Mouse (Mus musculus): ENCODE data around the gene Cdip1. TPM values are rescaled to one million over a fixed set of nuclear protein-coding genes. Genes with fewer than 3 reads are reported as not detected.
"Not testable (repeated sequence)": the region's sequence is repeated elsewhere in the genome, so short reads cannot be mapped to it uniquely, and the experiment has no call there.

The Cdip1 gene
- 95.4 and 100 TPM in 2 replicates for polyA plus RNA-seq (2016; fragmentation: Nextera tagmentation; extraction: Ambion mirVana)

- Histone ChIP-seq H3K27ac (replicated peaks) (peak within 1 kb of the TSS; percentile 98), H3K27me3 (no peaks in the 10 kb centered on the region), H3K36me3 (no peaks in the 10 kb centered on the region), H3K4me1 (peaks cover 31% of the 10 kb centered on the region), H3K9ac (replicated peaks) (peak within 1 kb of the TSS; percentile 89), H3K4me2 (replicated peaks) (peak within 1 kb of the TSS; percentile 90), H3K4me3 (peak within 1 kb of the TSS; percentile 86), H3K9me3 (no peaks in the 10 kb centered on the region)
- ATAC-seq (ENCODE audit: low FRiP score, low read depth) = peak; percentile 98
- WGBS = under 1% methylated on average over 51 of the region's 51 CpGs
These were observed at the start of gene Cdip1 for GRCm38 (mm10) chr16:4789810-4790559. TSS of gene Cdip1 (minus strand) at chr16:4790292.

DNA sequence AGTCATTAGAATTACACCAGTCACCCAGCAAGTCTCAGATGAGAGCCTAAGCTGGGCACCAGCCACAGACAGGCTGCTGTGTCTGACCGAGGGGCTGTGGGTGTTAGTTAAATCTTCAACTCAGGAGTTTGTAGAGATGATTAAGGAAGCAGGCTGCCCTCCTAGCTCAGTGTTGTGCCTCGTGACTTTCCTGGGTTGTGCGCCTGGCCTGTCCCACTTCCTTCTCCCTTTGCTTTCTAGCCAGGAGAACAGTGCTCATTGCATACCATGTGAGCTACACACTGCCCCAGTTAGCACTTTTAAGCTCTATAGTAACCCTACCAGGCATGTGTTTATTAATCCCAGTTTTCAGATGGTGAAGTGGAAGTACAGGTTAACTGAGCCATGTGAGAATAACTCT, 49.5 kb upstream of the Cdip1 start:
- Histone ChIP-seq H3K27me3 (no peaks in the 10 kb centered on the region), H3K27ac (replicated peaks) (no peak overlapping the region), H3K9me3 (no peaks in the 10 kb centered on the region), H3K4me1 (no peaks in the 10 kb centered on the region), H3K4me3 (no peak overlapping the region), H3K4me2 (replicated peaks) (no peak overlapping the region), H3K9ac (replicated peaks) (no peak overlapping the region), H3K36me3 (no peaks in the 10 kb centered on the region)
- ATAC-seq (ENCODE audit: low FRiP score, low read depth) = no peak
- WGBS = 81% methylated on average over 3 of the region's 3 CpGs

- WGBS = 82% methylated on average over 3 of the region's 3 CpGs
- no peak overlapping the region for H3K4me3 ChIP-seq
These were observed 47.5 kb upstream of the Cdip1 start for GRCm38 (mm10) chr16:4837631-4838030.

GRCm38 (mm10) chr16:4835191-4835590, 45.1 kb upstream of the Cdip1 start, which contains the start of gene 4930562C15Rik:
TSS of gene 4930562C15Rik (plus strand) at chr16:4835416.
- H3K27me3 ChIP-seq = no peaks in the 10 kb centered on the region
- WGBS = 85% methylated on average over 3 of the region's 3 CpGs
- no peak within 1 kb of the TSS for H3K27ac ChIP-seq (replicated peaks)
- no peak for ATAC-seq (ENCODE audit: low FRiP score, low read depth)
- no peaks in the 10 kb centered on the region for H3K4me1 ChIP-seq
- H3K36me3 ChIP-seq = no peaks in the 10 kb centered on the region
- H3K9me3 ChIP-seq = no peaks in the 10 kb centered on the region
- H3K4me3 ChIP-seq = no peak within 1 kb of the TSS
- no peak within 1 kb of the TSS for H3K9ac ChIP-seq (replicated peaks)
- no peak within 1 kb of the TSS for H3K4me2 ChIP-seq (replicated peaks)

More at GRCm38 (mm10) chr16:4837631-4838030, 47.5 kb upstream of the Cdip1 start:
- Histone ChIP-seq H3K9me3 (no peaks in the 10 kb centered on the region), H3K9ac (replicated peaks) (no peak overlapping the region), H3K4me2 (replicated peaks) (no peak overlapping the region), H3K27me3 (no peaks in the 10 kb centered on the region), H3K36me3 (no peaks in the 10 kb centered on the region), H3K4me1 (no peaks in the 10 kb centered on the region), H3K27ac (replicated peaks) (no peak overlapping the region)
- no peak for ATAC-seq (ENCODE audit: low FRiP score, low read depth)

GRCm38 (mm10) chr16:4833858-4834257, 43.8 kb upstream of the Cdip1 start:
- no peak for ATAC-seq (ENCODE audit: low FRiP score, low read depth)

DNA sequence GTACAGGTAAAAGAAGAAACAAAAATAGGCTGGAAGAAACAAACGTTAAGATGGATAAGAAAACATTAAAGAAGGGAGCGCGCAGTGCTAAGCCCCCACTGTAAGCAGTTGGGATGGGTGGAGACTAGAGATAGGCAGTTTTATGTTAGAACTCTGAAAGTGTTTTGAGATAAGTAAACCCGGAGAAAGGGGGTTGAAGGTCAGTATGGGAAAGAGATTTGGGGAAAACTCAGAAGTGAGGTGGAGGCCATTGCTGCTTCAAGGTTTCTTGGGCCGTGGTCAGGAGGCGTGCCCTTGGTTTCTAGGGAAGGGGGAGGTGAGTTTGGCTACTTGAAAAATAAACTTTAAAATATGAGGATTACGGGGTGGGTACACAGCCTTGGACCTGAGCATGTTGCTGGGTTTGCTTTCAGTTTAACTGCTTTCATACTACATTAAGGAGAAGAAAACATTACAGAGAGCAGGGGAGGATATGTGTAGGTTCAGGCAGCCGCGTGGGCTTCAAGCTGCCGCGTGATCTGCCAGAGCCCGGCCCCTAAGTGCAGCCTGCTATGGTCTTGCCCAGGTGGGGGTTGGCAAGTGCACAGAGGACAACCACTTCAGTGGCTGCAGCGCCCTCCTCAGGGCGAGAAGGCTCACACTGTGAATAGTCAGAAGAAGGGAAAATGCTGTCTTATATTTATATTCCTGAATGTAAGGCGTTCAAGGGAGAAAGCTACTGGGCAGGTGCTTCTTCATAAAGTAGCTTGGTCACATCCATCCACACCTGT, 41.7 kb upstream of the Cdip1 start:
- H3K27ac ChIP-seq (replicated peaks) = no peak overlapping the region
- no peak overlapping the region for H3K4me3 ChIP-seq
- H3K9me3 ChIP-seq = no peaks in the 10 kb centered on the region
- no peaks in the 10 kb centered on the region for H3K4me1 ChIP-seq
- no peak overlapping the region for H3K9ac ChIP-seq (replicated peaks)
- whole genome bisulfite sequencing = 72% methylated on average over 15 of the region's 15 CpGs
- H3K4me2 ChIP-seq (replicated peaks) = no peak overlapping the region
- ATAC-seq (ENCODE audit: low FRiP score, low read depth) = no peak
- H3K36me3 ChIP-seq = no peaks in the 10 kb centered on the region
- no peaks in the 10 kb centered on the region for H3K27me3 ChIP-seq

More at GRCm38 (mm10) chr16:4833858-4834257, 43.8 kb upstream of the Cdip1 start:
- H3K9ac ChIP-seq (replicated peaks) = no peak overlapping the region
- 84% methylated on average over 2 of the region's 2 CpGs for WGBS
- H3K27ac ChIP-seq (replicated peaks) = no peak overlapping the region
- H3K9me3 ChIP-seq = no peaks in the 10 kb centered on the region
- no peaks in the 10 kb centered on the region for H3K4me1 ChIP-seq
- no peak overlapping the region for H3K4me2 ChIP-seq (replicated peaks)
- no peak overlapping the region for H3K4me3 ChIP-seq
- no peaks in the 10 kb centered on the region for H3K36me3 ChIP-seq
- H3K27me3 ChIP-seq = no peaks in the 10 kb centered on the region

DNA sequence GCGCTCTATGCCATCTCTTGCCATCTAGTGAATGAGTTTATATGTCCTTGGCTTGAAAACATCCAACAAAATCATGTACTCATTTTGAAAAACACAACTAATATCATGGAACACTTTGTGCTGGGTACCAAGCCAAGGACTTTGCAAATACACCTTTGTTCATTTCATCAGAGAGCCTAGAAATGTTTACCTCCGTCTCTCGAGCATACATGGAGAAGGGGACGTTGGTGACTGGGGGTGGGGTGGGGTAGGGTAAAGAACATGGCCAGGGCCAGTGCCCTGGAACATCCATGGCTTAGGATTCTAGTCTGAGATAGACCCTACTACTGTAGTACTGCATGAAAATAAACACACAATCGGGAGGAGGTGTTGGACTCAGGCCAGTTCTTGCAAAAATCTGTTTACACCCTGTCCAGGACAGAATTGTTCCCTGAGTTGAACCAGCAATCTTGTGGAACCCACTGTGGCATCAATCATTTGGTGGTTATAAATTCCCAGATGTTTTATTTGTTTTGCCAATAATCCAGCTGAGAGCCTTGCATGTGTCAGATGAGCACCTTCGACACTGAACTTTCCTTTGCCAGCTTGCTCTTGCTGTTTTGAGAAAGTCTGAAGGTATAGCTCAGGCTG, 39.3 kb upstream of the Cdip1 start:
- Histone ChIP-seq H3K4me3 (no peak overlapping the region), H3K36me3 (no peaks in the 10 kb centered on the region), H3K27me3 (no peaks in the 10 kb centered on the region), H3K9me3 (no peaks in the 10 kb centered on the region), H3K9ac (replicated peaks) (no peak overlapping the region), H3K27ac (replicated peaks) (no peak overlapping the region), H3K4me2 (replicated peaks) (no peak overlapping the region), H3K4me1 (no peaks in the 10 kb centered on the region)
- no peak for ATAC-seq (ENCODE audit: low FRiP score, low read depth)
- 83% methylated on average over 6 of the region's 6 CpGs for WGBS

GRCm38 (mm10) chr16:4827639-4828038, 37.5 kb upstream of the Cdip1 start:
- Histone ChIP-seq H3K27me3 (no peaks in the 10 kb centered on the region), H3K4me1 (no peaks in the 10 kb centered on the region), H3K4me2 (replicated peaks) (no peak overlapping the region), H3K9ac (replicated peaks) (no peak overlapping the region), H3K27ac (replicated peaks) (no peak overlapping the region), H3K4me3 (no peak overlapping the region), H3K9me3 (no peaks in the 10 kb centered on the region), H3K36me3 (no peaks in the 10 kb centered on the region)
- WGBS = 93% methylated on average over 5 of the region's 5 CpGs
- ATAC-seq (ENCODE audit: low FRiP score, low read depth) = no peak

DNA sequence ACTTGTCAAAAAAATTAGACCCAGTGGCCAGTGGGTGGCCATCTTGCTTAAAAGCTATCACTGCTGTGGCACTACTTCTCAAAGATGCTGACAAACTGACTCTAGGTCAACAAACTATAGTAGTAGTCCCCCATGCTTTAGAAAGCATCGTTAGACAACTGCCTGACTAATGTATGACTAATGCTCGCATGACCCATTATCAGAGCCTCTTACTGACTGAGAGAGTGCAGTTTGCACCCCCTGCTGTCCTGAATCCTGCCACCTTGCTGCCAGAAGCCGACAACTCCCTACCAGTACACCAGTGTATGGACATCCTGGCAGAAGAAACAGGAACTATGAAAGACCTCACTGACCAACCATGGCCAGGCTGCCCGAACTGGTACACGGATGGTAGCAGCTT, 34.4 kb upstream of the Cdip1 start:
- H3K9me3 ChIP-seq; ATAC-seq (ENCODE audit: low FRiP score, low read depth); H3K4me1 ChIP-seq; H3K4me2 ChIP-seq (replicated peaks); H3K4me3 ChIP-seq; H3K36me3 ChIP-seq; H3K27ac ChIP-seq (replicated peaks); H3K9ac ChIP-seq (replicated peaks); H3K27me3 ChIP-seq: not testable (repeated sequence)
- WGBS = 89% methylated on average over 5 of the region's 5 CpGs

DNA sequence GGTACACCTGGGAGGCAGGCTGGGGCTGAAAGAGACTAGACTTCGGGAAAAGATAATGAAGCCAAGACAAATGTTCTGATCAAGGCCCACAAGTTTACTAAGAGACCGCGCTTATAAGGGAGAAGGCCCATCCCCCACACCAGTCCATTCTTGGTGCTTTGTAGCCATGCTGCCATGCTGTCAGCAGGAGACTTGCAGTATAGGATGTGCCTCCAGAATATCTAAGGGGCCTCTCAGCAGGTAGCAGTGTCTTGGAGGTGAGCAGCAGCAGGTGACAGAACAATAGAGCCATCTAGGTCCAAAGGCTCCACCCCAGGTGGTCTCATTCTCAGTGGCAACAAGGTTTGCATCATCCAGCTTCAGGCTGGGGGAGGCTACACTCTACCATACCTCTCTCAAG, 28.3 kb upstream of the Cdip1 start:
- ATAC-seq (ENCODE audit: low FRiP score, low read depth) = no peak
- Histone ChIP-seq H3K4me1 (no peaks in the 10 kb centered on the region), H3K27ac (replicated peaks) (no peak overlapping the region), H3K4me2 (replicated peaks) (no peak overlapping the region), H3K36me3 (no peaks in the 10 kb centered on the region), H3K27me3 (no peaks in the 10 kb centered on the region), H3K4me3 (no peak overlapping the region), H3K9me3 (0 out of 2 replicates have a peak, but pooled peaks cover 5% of the 10 kb centered on the region), H3K9ac (replicated peaks) (no peak overlapping the region)
- WGBS = 79% methylated on average over 3 of the region's 3 CpGs

DNA sequence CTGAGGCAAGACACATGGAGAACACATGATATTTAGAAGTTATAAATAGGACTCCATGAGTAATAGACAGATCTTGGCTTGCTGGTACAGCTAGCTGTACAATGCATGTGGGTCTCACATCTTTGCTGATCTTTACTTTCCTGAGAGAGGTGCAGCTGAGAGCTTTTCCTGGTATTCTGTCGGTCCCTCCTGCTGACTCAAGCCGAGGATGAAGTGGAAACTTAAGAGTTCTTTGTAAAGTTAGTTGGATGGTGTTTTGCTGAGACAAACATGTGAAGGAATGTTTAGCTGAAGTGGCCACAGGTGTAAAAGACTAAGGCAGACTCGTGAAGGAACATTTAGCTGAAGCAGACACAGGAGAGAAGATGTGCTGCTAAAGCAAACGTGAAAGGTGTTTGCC, 6.5 kb upstream of the Cdip1 start:
- no peak overlapping the region for H3K4me2 ChIP-seq (replicated peaks)
- no peaks in the 10 kb centered on the region for H3K9me3 ChIP-seq
- H3K27ac ChIP-seq (replicated peaks) = no peak overlapping the region
- H3K36me3 ChIP-seq = no peaks in the 10 kb centered on the region
- no peak overlapping the region for H3K4me3 ChIP-seq
- ATAC-seq (ENCODE audit: low FRiP score, low read depth) = no peak
- H3K4me1 ChIP-seq = no peaks in the 10 kb centered on the region
- no peak overlapping the region for H3K9ac ChIP-seq (replicated peaks)
- H3K27me3 ChIP-seq = no peaks in the 10 kb centered on the region
- WGBS = 84% methylated on average over 4 of the region's 4 CpGs

GRCm38 (mm10) chr16:4791332-4791731, 1.2 kb upstream of the Cdip1 start:
- no peak for ATAC-seq (ENCODE audit: low FRiP score, low read depth)
- Histone ChIP-seq H3K4me2 (replicated peaks) (no peak overlapping the region), H3K36me3 (no peaks in the 10 kb centered on the region), H3K27ac (replicated peaks) (no peak overlapping the region), H3K9ac (replicated peaks) (no peak overlapping the region), H3K27me3 (no peaks in the 10 kb centered on the region), H3K4me1 (peaks cover 24% of the 10 kb centered on the region), H3K9me3 (no peaks in the 10 kb centered on the region), H3K4me3 (no peak overlapping the region)
- WGBS = 71% methylated on average over 2 of the region's 2 CpGs
